Mouse (Mus musculus) limb, embryonic 15.5 days (tissue): ENCODE results near the gene Ank3. TPM values are rescaled to one million over a fixed set of nuclear protein-coding genes. Genes with fewer than 3 reads are reported as not detected.

Experiments
- ATAC-seq: fragments of 200-750 bp; cut with Nextera tagmentation; 2 replicates; pipeline ENCODE4 v1.8.0; 2017; ENCODE audit warnings: low read depth, moderate TSS enrichment; ENCODE audit not compliant: insufficient number of reproducible peaks, low FRiP score, low TSS enrichment
- H3K27ac ChIP-seq: fragments of 300-500 bp; sonication (generic); 2 replicates; pipeline ENCODE4 v1.5.1; 2015; ENCODE audit warnings: moderate library complexity, mild to moderate bottlenecking, inconsistent platforms
- H3K27me3 ChIP-seq: fragments of 300-500 bp; sonication (generic); 2 replicates; pipeline ENCODE4 v1.6.1; 2015; ENCODE audit warnings: inconsistent platforms
- H3K36me3 ChIP-seq: fragments of 300-500 bp; sonication (generic); 2 replicates; pipeline ENCODE4 v1.6.1; 2015; ENCODE audit warnings: inconsistent platforms
- H3K4me1 ChIP-seq: fragments of 300-500 bp; sonication (generic); 2 replicates; pipeline ENCODE4 v1.6.1; 2015; ENCODE audit warnings: inconsistent platforms
- H3K4me2 ChIP-seq: fragments of 300-500 bp; sonication (generic); 2 replicates; pipeline ENCODE4 v1.6.1; 2015; ENCODE audit warnings: mild to moderate bottlenecking, inconsistent platforms
- H3K4me3 ChIP-seq: fragments of 300-500 bp; sonication (generic); 2 replicates; pipeline ENCODE4 v1.5.1; 2015; ENCODE audit warnings: mild to moderate bottlenecking, inconsistent platforms
- H3K9ac ChIP-seq: fragments of 300-500 bp; sonication (generic); 2 replicates; pipeline ENCODE4 v1.6.1; 2015; ENCODE audit warnings: inconsistent platforms
- H3K9me3 ChIP-seq: fragments of 300-500 bp; sonication (generic); 2 replicates; pipeline ENCODE4 v1.6.1; 2016; ENCODE audit warnings: inconsistent platforms
- WGBS: fragments of 180-500 bp; shearing (Covaris S2); methylation state at CpG from one replicate; pipeline ENCODE4 v1.1.7; 2015; 5-methylcytosine and 5-hydroxymethylcytosine counted together
- polyA plus RNA-seq: library from polyadenylated mRNA; unstranded; fragments of >200 nt; fragmentation: Nextera tagmentation; extraction: Ambion mirVana; gene quantifications from 2 replicates; pipeline ENCODE4 v1.2.1, GENCODE M21; 2015

Ank3 gene
- polyA plus RNA-seq, 1 experiment from 2014 or later: 29.1 TPM

DNA sequence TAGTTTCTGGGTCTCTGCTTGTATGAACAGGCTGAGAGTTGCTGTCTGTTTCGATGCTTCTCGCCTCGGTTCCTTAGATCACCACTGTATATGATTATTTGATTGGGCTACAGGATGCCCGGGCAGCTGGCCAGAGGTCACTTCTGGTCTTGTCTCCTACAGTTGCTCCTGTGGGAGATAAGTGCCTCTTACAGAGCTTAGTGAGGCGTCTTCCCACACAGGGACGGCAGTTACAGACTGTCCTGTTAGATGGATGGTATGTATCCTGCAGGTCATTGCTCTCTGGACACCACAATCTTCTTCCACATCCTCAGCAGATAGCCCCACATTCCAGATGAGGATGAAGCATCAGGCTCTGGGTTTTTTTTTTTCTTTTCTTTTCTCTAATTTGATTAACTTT lies 21.7 kb downstream of the Ank3 start:
- no peaks in the 10 kb centered on the region for H3K4me1 ChIP-seq
- no peak overlapping the region for H3K4me2 ChIP-seq
- no peaks in the 10 kb centered on the region for H3K27me3 ChIP-seq
- no peak overlapping the region for H3K9ac ChIP-seq
- WGBS: 77% methylated on average over 6 of the region's 6 CpGs
- H3K27ac ChIP-seq: no peak overlapping the region
- ATAC-seq: no peak
- H3K9me3 ChIP-seq: no peaks in the 10 kb centered on the region
- no peaks in the 10 kb centered on the region for H3K36me3 ChIP-seq
- H3K4me3 ChIP-seq: no peak overlapping the region

GRCm38 (mm10) chr10:69424051-69424450 lies 25.5 kb downstream of the Ank3 start:
- ATAC-seq: no peak
- Histone ChIP-seq H3K9me3 (no peaks in the 10 kb centered on the region), H3K27me3 (no peaks in the 10 kb centered on the region), H3K27ac (no peak overlapping the region), H3K9ac (no peak overlapping the region), H3K4me1 (no peaks in the 10 kb centered on the region), H3K4me2 (no peak overlapping the region), H3K36me3 (no peaks in the 10 kb centered on the region), H3K4me3 (no peak overlapping the region)
- 92% methylated on average over 3 of the region's 3 CpGs for WGBS

DNA sequence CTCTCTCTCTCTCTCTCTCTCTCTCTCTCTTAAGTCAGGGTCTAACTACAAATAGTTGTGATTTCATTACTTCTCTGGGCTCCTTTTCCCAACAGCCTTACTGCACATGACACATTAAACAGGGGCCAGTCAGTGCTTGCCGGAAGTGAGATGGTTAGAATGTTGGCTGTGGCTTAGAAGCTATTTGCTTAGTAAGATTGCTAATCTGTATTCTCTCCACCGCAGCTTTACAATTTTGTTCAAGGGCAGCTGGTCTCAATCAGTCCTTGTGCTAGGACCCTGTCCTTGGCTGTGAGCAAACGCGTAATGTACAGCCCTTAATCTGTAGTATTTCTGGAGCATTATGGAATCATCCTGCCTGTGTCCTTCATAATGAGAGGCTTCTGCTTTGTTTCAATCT lies 31.6 kb downstream of the Ank3 start:
- Histone ChIP-seq H3K36me3 (no peaks in the 10 kb centered on the region), H3K9me3 (no peaks in the 10 kb centered on the region), H3K27ac (no peak overlapping the region), H3K9ac (no peak overlapping the region), H3K4me3 (no peak overlapping the region), H3K4me2 (no peak overlapping the region), H3K4me1 (no peaks in the 10 kb centered on the region), H3K27me3 (no peaks in the 10 kb centered on the region)
- 70% methylated on average over 4 of the region's 4 CpGs for WGBS
- ATAC-seq: no peak

DNA sequence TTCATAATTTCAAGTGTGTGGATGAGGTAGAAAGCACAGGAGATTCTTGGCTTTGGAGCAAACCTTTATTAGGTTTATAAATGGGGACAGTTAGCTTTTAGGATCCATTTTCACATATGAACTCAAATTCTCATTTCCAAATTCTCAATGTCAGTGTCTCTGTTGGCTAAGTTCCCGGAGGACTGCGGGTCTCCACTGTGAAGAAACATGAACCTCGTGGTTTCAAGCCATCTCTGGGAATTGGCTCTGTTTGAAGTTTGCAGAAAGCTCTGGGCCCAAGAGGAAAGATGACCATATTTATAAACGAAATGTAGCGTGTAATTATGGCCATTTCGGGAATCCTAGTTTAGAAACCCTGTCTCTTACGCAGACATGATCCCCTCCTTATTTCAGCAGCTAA lies 32.5 kb downstream of the Ank3 start:
- Histone ChIP-seq H3K4me1 (no peaks in the 10 kb centered on the region), H3K4me3 (no peak overlapping the region), H3K27me3 (no peaks in the 10 kb centered on the region), H3K9ac (no peak overlapping the region), H3K4me2 (no peak overlapping the region), H3K27ac (no peak overlapping the region), H3K9me3 (no peaks in the 10 kb centered on the region), H3K36me3 (no peaks in the 10 kb centered on the region)
- ATAC-seq: no peak
- WGBS: 73% methylated on average over 7 of the region's 7 CpGs

GRCm38 (mm10) chr10:69435213-69435612 lies 36.6 kb downstream of the Ank3 start:
- Histone ChIP-seq H3K9ac (no peak overlapping the region), H3K27me3 (no peaks in the 10 kb centered on the region), H3K4me1 (no peaks in the 10 kb centered on the region), H3K4me2 (no peak overlapping the region), H3K4me3 (no peak overlapping the region), H3K36me3 (no peaks in the 10 kb centered on the region), H3K9me3 (no peaks in the 10 kb centered on the region), H3K27ac (no peak overlapping the region)
- ATAC-seq: no peak
- WGBS: 71% methylated on average over 6 of the region's 6 CpGs

GRCm38 (mm10) chr10:69439449-69439848 lies 40.9 kb downstream of the Ank3 start:
- Histone ChIP-seq H3K9ac (no peak overlapping the region), H3K9me3 (no peaks in the 10 kb centered on the region), H3K4me1 (no peaks in the 10 kb centered on the region), H3K27me3 (no peaks in the 10 kb centered on the region), H3K4me3 (no peak overlapping the region), H3K27ac (no peak overlapping the region), H3K4me2 (no peak overlapping the region), H3K36me3 (no peaks in the 10 kb centered on the region)
- 77% methylated on average over 8 of the region's 8 CpGs for WGBS
- no peak for ATAC-seq

DNA sequence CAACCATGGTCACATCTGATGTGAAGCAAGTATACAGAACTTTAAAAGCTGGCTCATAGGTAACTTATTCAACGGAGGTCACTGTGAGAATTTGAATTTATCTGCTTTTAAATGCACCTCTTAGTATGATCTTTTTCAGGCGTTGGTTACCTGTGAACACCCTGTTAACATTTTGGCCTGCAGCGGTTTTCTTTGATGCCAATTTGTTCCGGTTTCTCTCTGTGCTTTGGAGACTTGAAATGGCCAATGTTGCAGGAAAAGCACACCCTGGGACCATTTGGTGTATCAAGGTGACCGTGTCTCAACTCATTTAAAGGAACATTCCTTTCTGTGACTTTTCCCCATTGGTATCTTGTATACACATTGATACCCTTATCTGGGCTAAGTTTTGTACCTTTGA lies 46.0 kb downstream of the Ank3 start:
- Histone ChIP-seq H3K4me3 (no peak overlapping the region), H3K4me2 (no peak overlapping the region)

DNA sequence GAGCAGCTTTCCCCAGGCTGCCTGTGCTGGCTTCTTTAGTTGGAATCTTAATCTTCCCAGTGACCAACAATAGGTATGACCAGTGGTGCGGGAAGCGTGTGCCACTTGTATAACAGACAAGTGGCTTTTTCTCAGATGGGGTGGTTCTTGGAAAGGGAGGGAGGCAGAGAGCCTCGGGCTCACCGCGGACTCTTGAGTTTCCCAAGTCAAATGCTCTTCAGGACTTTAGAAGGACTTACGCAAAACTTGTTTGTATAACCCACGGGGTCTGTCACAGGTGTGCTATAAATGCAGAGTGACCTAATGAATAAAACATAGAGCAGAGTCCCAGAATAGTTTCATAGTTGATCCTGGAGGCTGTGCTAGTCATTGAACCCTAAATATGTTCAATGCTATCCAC lies 47.4 kb downstream of the Ank3 start:
- Histone ChIP-seq H3K27ac (no peak overlapping the region), H3K27me3 (no peaks in the 10 kb centered on the region), H3K9ac (no peak overlapping the region), H3K4me1 (no peaks in the 10 kb centered on the region), H3K9me3 (no peaks in the 10 kb centered on the region), H3K36me3 (no peaks in the 10 kb centered on the region), H3K4me3 (no peak overlapping the region), H3K4me2 (no peak overlapping the region)
- WGBS: 78% methylated on average over 7 of the region's 7 CpGs
- no peak for ATAC-seq

More for the DNA sequence above, 46.0 kb downstream of the Ank3 start:
- no peak for ATAC-seq
- Histone ChIP-seq H3K27me3 (no peaks in the 10 kb centered on the region), H3K9ac (no peak overlapping the region), H3K27ac (no peak overlapping the region), H3K36me3 (no peaks in the 10 kb centered on the region), H3K9me3 (no peaks in the 10 kb centered on the region), H3K4me1 (no peaks in the 10 kb centered on the region)
- 67% methylated on average over 5 of the region's 5 CpGs for WGBS

DNA sequence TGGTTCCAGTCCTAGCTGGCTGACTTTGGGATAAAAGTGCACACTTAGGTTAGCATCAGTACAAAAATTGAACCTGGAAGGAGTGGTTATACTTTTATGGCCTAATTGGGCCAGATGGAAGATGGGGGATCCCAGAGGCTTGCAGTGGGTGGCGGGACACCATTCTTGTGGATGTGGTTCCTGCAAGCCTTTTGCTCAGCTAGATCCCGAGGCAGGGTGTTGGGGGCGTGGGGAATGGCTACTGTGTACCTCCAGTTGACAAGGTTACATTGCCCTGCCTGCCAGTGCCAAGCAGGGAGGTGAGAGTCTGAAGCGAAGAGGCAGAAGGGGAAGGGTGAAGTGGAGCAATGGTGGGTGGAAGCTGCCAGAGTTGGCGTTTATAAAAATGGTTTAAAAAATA lies 48.0 kb downstream of the Ank3 start:
- Histone ChIP-seq H3K4me1 (no peaks in the 10 kb centered on the region), H3K4me2 (no peak overlapping the region), H3K9ac (no peak overlapping the region), H3K9me3 (no peaks in the 10 kb centered on the region), H3K27ac (no peak overlapping the region), H3K27me3 (no peaks in the 10 kb centered on the region), H3K36me3 (no peaks in the 10 kb centered on the region), H3K4me3 (no peak overlapping the region)
- ATAC-seq: no peak
- WGBS: 74% methylated on average over 5 of the region's 5 CpGs

GRCm38 (mm10) chr10:69447308-69447707 lies 48.7 kb downstream of the Ank3 start:
- Histone ChIP-seq H3K4me2 (no peak overlapping the region), H3K27ac (no peak overlapping the region), H3K27me3 (no peaks in the 10 kb centered on the region), H3K4me3 (no peak overlapping the region), H3K9me3 (no peaks in the 10 kb centered on the region), H3K36me3 (no peaks in the 10 kb centered on the region), H3K4me1 (no peaks in the 10 kb centered on the region), H3K9ac (no peak overlapping the region)
- no peak for ATAC-seq
- WGBS: 89% methylated on average over 5 of the region's 5 CpGs

DNA sequence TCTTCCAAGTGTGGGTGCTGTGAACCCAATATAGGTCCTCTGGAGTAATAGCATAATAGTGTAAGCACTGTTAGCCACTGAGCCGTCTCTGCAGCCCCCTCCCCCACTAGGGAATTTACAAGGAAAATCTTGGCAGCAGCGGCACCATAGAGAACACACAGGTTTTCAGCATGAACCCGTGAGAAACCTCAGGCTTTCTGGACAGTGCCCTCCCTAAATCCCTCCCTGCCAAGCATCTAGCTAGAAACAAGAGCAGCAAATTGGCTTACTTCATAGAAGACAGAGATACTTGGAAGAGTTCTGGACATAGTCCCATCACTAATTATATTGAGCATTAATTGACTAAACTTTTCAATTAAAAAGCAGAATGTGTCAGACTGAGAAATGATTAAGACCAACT lies 49.6 kb downstream of the Ank3 start:
- Histone ChIP-seq H3K27me3 (no peaks in the 10 kb centered on the region), H3K36me3 (no peaks in the 10 kb centered on the region), H3K4me1 (no peaks in the 10 kb centered on the region), H3K9ac (no peak overlapping the region), H3K4me3 (no peak overlapping the region), H3K9me3 (no peaks in the 10 kb centered on the region), H3K27ac (no peak overlapping the region), H3K4me2 (no peak overlapping the region)
- no peak for ATAC-seq
- 29% methylated on average over 3 of the region's 3 CpGs for WGBS

GRCm38 (mm10) chr10:69451006-69451405 lies 52.4 kb downstream of the Ank3 start:
- H3K36me3 ChIP-seq: no peaks in the 10 kb centered on the region
- no peaks in the 10 kb centered on the region for H3K4me1 ChIP-seq
- H3K4me2 ChIP-seq: no peak overlapping the region
- no peak overlapping the region for H3K9ac ChIP-seq
- H3K27me3 ChIP-seq: no peaks in the 10 kb centered on the region
- H3K27ac ChIP-seq: no peak overlapping the region
- no peak for ATAC-seq
- no peak overlapping the region for H3K4me3 ChIP-seq
- WGBS: 69% methylated on average over 5 of the region's 5 CpGs
- H3K9me3 ChIP-seq: no peaks in the 10 kb centered on the region

DNA sequence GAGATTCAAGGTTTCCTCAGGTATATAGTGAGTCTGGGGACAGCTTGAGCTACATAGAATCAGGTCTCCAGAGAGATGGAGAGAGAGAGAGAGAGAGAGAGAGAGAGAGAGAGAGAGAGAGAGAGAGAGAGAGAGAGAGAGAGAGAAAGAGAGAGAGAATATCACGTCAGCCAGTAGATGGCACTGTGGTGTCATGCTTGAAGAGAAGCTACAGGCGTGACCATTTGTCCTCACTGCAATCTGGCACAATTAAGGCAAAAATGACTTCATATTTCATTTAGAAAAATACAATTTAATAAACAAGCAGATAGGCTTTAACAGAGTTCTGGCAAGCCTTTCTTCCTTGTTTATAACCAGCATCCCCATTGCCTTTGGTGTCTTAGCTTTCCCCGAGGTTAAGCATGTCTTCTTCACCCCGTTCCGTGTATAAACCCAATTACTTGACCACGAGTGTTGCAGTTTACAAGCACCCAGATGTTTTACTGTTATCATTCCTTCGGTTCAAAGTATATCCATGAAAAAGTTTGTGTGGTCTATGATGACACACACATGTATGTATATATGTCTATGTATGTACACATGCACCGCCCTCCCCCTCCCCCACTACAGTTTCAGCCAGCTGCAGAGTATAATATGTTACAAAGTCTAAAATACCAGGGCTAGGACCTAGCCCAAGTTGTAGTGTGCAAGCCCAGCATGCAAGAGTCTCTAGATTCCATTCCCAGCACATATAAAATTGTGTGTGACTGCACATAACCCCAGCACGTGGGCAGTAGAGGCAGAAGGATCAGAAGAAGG lies 53.8 kb downstream of the Ank3 start:
- Histone ChIP-seq H3K4me1 (no peaks in the 10 kb centered on the region), H3K9ac (no peak overlapping the region), H3K36me3 (no peaks in the 10 kb centered on the region), H3K27me3 (no peaks in the 10 kb centered on the region), H3K9me3 (no peaks in the 10 kb centered on the region), H3K4me2 (no peak overlapping the region), H3K27ac (no peak overlapping the region), H3K4me3 (no peak overlapping the region)
- WGBS: 46% methylated on average over 9 of the region's 9 CpGs
- no peak for ATAC-seq
